Mouse (Mus musculus): Measurements from ENCODE around the gene Klhl29. TPM values are rescaled to one million over a fixed set of nuclear protein-coding genes. Genes with fewer than 3 reads are reported as not detected.

Klhl29 gene
- total RNA-seq, 2 experiments from 2014 or later, result not detected

DNA sequence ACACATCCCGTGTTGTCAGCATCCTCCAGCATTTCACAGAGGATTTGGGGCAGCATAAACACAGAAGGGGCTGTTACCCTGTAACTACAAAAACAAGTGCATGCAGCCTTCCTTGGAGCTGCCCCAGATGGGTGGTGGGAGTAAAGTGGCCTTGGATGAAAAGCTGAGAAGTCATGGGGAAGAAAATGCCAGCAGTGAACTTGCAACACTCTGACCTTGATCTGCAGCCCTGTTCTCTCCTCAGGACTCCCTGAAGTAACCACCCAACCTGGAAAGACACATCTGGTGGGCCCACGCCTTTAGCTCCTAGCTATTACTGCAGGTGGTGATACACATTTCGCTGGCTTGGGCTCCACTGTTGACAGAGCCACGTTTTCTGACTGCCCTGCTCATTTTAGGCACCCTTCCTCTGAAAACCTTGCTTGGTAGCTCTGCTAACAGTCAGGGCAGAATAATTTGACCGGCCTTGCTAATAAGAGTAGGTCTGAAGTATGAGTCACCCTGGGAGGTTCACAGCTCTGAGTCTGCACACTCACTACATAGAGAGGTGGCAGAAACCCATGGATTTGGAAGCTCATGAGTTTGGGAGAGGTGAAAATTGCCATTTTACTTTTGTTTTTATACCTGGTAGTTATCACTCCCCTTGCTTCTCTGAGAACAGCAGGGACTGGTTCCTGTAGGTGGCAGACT lies 228.0 kb downstream of the Klhl29 start:
- no peak for ATAC-seq (replicated peaks; ENCODE audit: low FRiP score, poor library complexity, severe bottlenecking)

DNA sequence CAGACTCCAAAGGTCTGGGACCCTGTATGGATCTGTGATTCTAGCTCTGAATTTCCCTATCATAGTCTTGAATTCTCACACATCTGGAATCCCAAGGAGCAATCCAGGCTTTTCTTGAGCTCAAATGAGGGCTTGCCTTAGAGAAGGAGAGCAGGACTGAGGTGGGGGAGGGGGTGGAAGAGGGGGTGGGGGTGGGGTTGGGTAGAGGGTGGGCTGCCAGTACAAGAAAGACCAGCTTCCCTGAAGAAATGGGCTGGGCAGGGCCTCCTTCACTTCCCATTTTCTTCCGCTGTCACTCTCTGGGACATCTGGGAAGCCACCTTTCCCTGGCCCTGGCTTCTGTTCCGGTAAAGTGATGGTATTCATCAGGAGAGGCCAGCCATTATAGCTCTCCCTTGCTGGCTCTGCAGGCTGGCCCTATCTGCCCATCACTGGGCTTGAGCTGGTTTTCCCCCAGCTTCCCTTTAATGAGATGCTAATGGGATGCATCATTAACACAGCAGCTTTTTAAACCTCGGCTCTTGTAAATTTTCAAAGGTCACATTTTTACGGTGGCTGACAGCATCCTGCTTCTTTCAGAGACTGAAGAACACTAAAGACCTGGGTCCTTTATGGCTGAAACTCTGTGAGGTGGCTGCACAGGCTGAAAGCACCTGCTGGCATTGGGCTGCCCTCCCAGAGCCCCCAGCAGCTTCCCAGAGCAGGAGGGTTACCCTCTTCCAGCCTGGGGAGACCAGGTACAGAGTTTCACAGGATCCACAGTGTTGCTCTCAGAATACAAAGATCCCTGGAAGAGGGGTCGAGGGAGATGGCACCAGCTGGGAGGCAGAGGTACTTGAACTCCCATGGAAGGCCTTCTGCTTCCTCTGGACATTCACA lies 231.3 kb downstream of the Klhl29 start:
- no peak for ATAC-seq (replicated peaks; ENCODE audit: low FRiP score, poor library complexity, severe bottlenecking)

DNA sequence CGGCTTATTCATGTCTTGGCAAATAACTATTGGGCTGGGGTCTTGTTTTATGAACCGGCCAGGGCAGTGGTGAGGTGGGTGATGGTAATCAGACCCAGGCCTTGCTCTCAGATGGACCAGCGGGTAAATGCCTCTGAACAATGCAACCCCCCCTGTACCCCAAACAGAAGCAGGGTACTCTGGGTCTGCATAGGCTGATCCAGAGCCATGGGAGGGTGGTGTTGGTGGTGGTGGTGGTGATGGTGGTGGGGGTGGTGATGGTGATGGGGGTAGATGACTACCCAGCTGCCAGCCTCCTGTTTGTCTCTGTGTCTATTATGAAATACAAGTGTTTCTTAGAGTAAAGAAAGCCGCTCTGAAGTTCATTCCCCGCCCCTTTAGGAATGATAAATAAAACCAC lies 232.3 kb downstream of the Klhl29 start:
- ATAC-seq (replicated peaks; ENCODE audit: low FRiP score, poor library complexity, severe bottlenecking), result no peak

DNA sequence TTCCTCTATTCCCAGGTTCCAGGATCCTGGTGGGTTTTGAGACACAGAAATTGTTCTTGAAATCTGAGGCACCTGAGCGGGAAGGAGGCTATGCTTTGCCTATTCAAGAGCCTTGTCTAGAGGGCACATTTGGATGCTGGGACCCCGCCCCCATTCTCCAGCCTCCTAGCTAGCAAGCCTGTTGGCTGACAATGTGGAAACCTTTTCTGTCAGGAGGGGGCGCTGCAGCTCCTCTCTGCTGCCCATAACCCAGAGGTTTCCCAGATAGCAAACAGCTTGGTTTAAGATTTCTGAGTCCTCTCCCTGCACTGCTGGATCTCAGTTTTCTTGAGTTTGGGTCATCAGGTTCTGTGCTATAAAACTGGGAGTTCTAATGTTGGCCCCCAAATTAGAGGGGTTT lies 232.7 kb downstream of the Klhl29 start:
- ATAC-seq (replicated peaks; ENCODE audit: low FRiP score, poor library complexity, severe bottlenecking), result no peak

DNA sequence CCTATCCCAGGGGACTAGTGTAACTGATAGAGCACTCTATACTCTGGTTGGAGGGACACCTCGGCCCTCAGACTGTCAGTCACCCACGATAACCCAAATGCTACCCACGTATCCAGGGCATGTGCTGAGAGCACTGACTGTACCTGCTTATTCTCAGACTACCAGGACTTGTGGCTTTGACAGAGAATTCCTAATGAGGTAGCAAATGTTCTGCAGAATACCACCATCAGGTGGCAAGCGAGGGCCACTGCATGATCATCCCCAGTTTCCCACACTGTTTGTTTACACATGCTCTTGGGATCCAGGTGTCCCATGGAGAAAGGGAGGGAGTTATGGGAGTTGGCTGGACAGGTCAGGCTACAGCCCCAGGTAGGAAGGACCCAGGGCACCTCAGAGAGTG lies 234.4 kb downstream of the Klhl29 start:
- no peak for ATAC-seq (replicated peaks; ENCODE audit: low FRiP score, poor library complexity, severe bottlenecking)

DNA sequence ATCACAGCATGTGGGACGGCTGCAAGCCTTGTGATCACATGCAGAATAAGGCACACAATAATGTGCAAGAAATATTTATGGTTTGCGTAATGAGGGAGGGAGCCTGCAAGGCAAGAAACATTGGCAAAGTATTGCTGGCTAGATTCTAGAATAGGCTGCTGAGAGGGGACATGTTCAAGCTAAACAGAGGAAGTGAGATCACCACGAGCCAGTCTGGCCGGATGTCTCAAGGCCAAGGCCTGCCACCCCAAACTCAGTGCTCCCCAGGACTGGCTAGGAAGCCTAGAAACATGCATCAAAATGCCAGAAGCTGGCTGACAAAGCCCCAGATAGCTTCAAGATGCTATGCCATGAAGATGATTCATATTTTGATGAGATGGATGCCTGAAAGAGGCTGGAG lies 236.2 kb downstream of the Klhl29 start:
- ATAC-seq (replicated peaks; ENCODE audit: low FRiP score, poor library complexity, severe bottlenecking), result no peak

DNA sequence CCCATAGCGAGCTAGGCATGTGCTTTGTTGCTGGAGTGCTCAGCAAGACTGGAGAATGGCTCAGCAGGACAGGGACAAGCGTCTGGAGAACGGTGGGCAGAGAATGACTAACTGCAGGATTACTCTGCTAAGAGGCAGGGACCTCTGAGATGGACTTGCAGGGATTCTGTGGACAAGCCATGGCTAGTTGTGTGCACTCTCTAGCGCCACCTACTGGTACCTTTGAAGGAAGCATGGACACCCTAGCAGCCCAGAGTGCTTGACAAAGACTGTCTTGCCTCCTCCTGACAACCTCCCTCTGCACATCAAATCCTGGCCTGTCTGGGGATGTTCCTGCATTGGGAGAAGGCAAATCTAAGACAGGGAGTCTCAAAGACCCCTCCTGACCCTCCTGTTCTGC lies 239.2 kb downstream of the Klhl29 start:
- ATAC-seq (replicated peaks; ENCODE audit: low FRiP score, poor library complexity, severe bottlenecking), result no peak

DNA sequence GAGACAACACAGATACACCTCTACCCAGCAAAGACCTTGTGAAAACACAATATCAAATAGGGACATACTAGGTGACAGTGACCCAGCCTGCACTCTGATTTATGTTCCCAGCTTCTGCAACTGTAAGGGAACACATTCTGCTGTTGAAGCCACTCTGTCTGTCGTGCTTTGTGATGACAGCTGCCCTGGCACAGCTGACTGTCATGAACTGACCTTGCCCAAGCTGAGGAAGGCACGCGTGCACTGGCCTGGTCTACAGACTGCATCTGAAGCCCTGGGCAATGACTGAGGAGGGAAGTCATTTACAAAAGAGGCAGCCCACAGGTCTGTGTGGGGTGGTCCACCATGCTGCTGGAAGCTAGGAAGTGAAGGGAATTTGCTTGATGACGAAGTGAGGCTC lies 246.3 kb downstream of the Klhl29 start:
- ATAC-seq (replicated peaks; ENCODE audit: low FRiP score, poor library complexity, severe bottlenecking), result no peak

DNA sequence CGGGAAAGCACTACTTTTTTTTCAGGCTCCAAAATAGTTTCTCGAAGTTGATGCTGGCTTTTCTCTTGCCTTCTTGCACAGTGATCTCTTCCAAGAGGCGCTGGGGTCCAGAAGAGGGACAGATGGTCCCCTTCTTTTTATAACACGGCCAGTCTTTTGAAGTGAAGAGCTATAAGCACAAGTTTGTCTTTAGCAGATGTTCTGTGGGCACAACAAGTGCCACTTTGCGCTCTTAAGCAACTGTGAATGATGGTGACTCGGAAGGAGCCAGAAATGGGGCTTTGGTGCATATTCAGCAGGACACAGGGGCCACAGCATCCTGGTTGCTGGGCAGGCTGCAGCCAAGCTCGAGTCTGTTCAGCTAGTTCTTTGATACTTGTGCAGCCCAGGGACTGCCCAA lies 249.6 kb downstream of the Klhl29 start:
- no peak for ATAC-seq (replicated peaks; ENCODE audit: low FRiP score, poor library complexity, severe bottlenecking)

DNA sequence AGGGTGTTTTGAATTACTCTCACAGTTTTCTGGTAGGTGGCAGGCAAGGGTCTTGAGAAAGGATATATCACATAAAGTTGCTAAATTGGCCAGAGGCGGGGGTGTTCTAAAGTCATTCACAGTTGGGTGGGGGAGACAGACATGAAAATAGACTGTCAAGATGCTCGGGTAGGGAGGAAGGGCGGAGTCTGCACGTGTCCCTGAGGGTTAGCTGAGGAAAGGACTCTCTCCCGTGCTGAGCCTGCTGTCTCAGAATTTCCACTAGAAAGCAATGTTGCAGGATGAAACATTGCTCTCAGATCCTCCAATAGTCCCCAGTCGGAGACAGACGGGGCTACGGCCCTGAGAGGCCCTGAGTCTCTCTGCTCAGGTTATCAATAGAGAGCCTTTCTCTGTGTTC lies 252.5 kb downstream of the Klhl29 start:
- ATAC-seq (replicated peaks; ENCODE audit: low FRiP score, poor library complexity, severe bottlenecking), result no peak

DNA sequence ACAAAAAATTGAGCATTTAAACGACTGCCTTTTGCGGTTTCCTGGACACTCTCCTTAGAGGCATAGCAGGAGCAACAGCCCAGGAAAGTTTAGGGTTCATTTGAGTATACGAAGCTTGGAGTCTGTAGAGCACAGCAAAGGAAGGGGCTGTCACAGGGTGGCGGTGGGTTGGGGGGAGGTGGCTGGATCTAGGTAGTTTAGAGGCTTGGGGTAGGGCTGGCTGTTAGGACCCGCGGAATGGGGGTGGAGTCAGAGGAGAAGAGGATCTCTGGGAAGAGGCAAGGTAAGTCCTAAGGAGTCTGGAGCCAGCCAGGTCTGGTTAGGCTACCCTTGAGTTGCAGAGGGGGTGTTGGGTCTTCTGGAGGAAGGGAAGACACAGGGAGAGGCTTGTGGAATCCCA lies 255.2 kb downstream of the Klhl29 start:
- ATAC-seq (replicated peaks; ENCODE audit: low FRiP score, poor library complexity, severe bottlenecking), result no peak

DNA sequence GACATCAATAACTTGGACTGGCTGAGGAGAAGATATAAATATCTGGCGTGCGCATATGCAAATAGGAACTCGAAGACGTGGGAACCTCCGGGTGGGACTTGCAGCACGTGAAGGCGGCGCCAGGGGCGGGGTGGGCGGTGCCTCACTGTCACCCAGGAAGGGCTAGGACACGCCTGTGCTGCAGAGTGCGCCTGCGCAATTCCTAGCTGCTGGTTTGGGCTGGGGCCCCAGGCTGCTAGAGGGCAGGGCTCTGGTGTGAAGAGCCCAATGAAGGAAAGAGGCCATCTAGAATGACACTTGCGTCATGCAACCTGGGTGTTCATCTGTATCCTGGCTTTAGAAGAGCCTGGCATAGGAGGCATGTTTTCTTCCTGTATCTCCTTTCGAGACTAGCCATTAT lies 255.8 kb downstream of the Klhl29 start:
- ATAC-seq (replicated peaks; ENCODE audit: low FRiP score, poor library complexity, severe bottlenecking), result no peak

DNA sequence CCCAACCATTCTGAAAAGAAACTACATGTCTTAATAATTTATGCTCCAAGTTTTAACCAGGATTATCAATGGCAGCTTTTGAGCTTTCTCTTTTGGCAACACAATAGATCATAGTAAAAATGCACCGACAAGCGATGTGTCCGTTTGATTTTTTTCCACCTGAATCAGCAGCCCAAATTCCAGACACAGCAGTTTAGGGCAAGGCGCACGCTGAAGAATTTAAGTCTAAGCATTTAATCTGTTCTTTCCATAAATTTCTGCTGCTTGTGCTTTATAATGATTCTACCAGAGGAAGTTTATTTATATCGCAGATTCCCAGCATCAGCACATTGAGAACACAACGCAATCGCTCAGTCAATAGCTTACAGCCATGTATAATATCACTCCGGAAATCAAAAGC lies 256.2 kb downstream of the Klhl29 start:
- ATAC-seq (replicated peaks; ENCODE audit: low FRiP score, poor library complexity, severe bottlenecking), result no peak

DNA sequence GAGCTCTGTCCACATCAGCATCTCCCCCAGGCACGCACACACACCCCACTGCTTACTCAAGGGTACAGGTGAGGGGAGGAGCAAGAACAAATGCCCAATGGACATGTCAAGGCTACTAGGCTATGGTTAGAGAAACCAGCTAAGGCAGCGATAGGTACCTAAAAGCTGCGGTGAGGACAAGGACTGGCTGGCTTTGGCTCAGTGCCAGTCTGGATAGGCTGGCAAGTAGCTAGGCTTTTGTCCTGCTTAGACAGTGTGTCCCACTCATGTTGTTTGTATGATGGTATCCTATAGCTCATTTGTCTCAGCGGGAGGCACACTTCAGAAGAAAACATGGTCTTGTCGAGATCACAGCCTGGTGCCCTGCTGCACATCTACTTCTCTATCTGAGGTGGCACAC lies 258.9 kb downstream of the Klhl29 start:
- no peak for ATAC-seq (replicated peaks; ENCODE audit: low FRiP score, poor library complexity, severe bottlenecking)

DNA sequence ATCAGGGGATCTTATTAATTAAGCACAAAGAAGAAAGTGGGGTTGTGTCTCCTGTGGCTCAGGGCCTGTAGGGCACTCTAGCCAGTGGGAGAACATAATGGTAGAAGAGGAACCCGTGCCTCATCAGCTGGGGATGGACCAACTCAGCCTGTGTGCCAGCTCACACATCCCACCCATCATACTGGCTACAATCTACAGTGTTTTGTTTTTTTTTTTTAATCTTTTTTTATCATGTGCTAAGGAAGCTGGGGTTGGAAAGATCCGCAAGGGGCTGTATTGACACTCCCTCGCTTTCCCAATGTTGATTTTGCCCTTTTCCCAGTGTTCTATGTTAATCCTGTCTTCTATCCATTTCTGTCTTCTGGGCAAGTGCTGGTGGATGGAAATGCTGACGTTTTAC lies 260.9 kb downstream of the Klhl29 start:
- no peak for ATAC-seq (replicated peaks; ENCODE audit: low FRiP score, poor library complexity, severe bottlenecking)

DNA sequence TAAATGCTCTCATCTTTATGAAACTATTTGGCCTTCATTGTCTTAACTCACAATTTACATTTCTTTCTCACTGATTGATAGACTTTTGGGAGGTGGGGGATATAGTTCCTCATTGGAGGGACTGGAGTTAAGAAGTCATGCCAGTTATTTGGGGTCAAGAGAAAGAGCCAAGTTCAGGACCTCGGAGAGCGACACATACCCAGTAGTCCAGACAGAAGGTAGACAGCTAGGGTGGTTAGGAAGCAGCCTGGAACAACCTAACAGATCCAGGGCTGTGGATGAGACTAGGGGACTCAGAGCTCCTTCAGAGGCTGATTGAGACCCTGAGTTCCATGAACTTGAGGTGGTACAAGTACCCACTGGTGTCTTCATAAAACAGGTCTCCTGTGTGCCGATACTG lies 264.1 kb downstream of the Klhl29 start:
- no peak for ATAC-seq (replicated peaks; ENCODE audit: low FRiP score, poor library complexity, severe bottlenecking)

DNA sequence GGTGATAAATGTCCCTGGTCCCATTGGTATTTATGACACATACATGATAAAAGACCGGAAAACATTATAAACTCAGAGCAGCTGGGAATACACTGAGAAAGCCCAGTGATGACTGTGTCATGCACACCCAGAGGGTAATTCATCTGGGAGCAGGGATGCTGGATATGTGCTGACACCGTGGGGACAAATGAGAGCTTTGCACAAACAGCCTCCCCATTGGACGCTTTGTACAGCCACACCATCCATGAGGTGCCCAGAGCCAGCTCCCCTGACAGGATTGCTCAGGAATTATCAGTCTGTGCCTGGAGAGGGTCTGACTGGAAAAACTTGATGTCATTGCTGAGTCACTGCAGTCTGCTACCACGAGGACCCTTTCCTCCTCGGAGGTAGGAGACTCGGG lies 266.9 kb downstream of the Klhl29 start:
- ATAC-seq (replicated peaks; ENCODE audit: low FRiP score, poor library complexity, severe bottlenecking), result no peak

DNA sequence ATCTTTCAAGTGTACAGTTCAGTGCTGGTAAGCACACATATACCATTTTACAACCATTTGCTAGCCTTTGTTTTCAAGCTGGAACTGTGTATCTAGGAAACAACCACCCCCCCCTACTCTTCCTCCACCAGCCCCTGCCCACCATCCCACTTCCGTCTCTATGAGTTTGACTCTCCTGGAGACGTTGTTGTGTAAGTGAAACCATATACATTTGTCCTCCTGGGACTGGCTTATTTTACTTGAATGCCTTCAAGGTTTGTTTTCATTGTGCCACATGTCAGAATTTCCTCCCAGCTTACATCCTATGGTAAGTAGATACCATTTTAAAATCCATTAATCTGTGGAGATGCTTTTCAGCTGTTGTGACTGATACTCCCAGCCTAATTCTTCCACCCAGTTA lies 267.7 kb downstream of the Klhl29 start:
- no peak for ATAC-seq (replicated peaks; ENCODE audit: low FRiP score, poor library complexity, severe bottlenecking)

DNA sequence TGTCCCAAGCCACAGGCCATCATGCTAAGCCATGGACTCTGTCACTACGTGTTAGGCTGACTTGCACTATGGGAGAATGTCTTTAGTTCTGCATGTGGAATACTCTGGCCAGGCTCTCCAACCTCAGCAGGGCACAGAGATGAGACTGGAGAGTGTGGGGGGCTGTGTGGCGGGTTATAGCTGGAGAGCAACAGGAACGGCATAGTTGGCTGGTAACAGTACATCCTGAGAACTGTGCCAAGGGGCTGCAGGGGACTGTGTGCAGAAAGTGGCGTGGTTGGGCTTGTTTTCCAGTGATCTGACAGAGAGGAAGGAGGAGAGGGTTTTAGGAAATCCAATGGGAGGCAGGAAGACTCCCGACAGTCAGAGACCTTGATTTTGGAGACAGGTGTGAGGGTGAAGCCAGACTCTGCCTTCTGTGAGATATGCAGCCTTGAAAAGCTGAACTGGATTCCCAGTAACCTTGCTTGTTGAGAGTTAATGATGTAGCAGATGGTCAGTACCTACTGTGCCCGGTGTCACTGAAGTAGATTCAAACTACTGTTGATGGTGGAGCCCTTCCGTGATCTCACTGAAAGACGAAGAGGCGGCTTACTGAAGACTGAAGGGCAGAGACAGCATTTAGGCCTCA lies 270.9 kb downstream of the Klhl29 start:
- no peak for ATAC-seq (replicated peaks; ENCODE audit: low FRiP score, poor library complexity, severe bottlenecking)

DNA sequence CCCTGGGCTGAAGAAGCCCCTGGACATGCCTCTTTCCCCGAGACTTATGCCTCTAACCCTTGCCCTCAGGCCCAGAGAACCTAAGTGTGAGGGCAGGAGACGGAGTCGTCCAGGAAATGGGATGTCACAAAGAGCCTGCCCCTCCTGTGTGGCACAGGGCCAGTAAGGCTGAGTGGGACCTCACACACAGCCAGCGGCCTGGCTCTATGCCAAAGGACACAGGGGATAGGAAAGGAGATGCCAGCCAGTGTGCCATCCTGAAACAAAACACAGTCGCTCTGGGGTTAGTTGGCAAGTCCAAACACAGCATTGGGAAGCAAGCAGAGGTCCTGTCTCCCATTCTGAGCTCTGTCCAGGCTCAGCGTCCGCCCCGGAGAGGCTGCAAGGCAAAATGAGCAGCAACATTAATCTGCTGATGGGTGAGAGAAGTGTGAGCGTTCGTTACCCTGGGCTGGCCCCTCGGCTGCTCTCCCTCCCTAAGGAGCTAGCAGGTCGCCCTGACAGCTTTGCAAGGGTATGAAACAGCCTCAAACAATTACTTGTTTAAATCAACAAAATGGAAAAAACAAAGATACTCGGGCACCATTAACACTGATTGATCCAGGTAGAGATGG lies 274.0 kb downstream of the Klhl29 start:
- no peak for ATAC-seq (replicated peaks; ENCODE audit: low FRiP score, poor library complexity, severe bottlenecking)

DNA sequence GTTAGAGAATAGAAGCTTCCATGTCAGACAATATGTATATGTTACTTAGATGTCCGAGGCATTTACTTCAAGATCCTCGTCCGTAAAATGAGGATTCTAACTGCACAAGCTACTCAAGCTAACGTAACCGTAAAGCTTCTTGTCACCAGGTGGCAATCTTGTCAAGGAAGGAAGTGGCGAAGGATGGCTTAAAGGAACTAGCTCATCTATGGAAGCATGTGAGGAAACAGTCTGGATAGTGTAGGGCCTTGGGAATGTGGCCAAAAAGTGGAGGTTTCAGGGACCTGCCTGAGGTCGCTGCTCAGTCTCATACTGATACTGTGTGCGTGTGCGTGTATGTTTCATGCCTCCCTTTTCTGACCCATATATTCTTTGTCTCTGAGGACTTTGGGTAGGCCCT lies 275.9 kb downstream of the Klhl29 start:
- ATAC-seq (replicated peaks; ENCODE audit: low FRiP score, poor library complexity, severe bottlenecking), result no peak

Data from erythroid progenitor cell, adult 5-6 weeks (primary cell).